Mouse (Mus musculus): ENCODE results near the gene Psg21. TPM values are rescaled to one million over a fixed set of nuclear protein-coding genes. Genes with fewer than 3 reads are reported as not detected.

Gene Psg21
- not detected for polyA plus RNA-seq (2017; shearing (Covaris generic))

GRCm38 (mm10) chr7:18656625-18657024 lies at the start of gene Psg21:
TSS of gene Psg21 (minus strand) at chr7:18656725.

DNA sequence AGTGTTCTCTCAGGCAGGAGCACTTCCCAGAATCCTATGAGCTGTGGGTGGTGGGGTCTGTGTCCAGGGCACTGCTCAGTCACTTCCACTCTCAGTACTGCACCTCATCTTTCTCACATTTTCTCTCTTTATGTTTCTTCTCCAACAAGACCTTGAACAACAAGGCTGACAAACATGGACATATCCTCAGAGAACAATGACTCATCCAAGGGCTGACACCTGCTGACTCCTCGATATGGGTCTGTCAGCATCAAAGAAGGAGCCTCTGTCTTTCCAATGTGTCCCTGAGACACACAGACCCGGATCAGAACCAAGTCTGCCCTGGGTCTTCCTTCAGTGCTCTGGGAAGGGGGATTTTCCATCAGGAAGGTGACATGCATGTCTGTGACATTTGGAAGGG lies 29.6 kb upstream of the Psg21 start, which contains the start of gene Psg20:
Gene Psg20, minus strand, starts transcription at position 101 of the 400 bp plus-strand sequence.

GRCm38 (mm10) chr7:18616401-18616800 lies 40.1 kb downstream of the Psg21 start, which contains the start of gene Psg23:
TSS of gene Psg23 (minus strand) at chr7:18616501.

Other genes with a start within 250 kb of the Psg21 start
- gene Psg28, start 224.7 kb downstream of the Psg21 start, polyA plus RNA-seq (2017; shearing (Covaris generic)) = not detected
- gene Psg26, start 172.5 kb downstream of the Psg21 start, polyA plus RNA-seq (2017; shearing (Covaris generic)) = not detected
- gene Psg25, start 124.5 kb downstream of the Psg21 start, polyA plus RNA-seq (2017; shearing (Covaris generic)) = not detected
- not detected for gene Psg27, start 89.4 kb downstream of the Psg21 start, polyA plus RNA-seq (2017; shearing (Covaris generic))
- gene Psg23, start 40.2 kb downstream of the Psg21 start, polyA plus RNA-seq (2017; shearing (Covaris generic)) = not detected
- not detected for gene Psg20, start 29.5 kb upstream of the Psg21 start, polyA plus RNA-seq (2017; shearing (Covaris generic))
- gene Psg22, start 61.4 kb upstream of the Psg21 start, polyA plus RNA-seq (2017; shearing (Covaris generic)) = not detected
- gene Psg19, start 141.8 kb upstream of the Psg21 start, polyA plus RNA-seq (2017; shearing (Covaris generic)) = not detected
- gene Psg17, start 164.9 kb upstream of the Psg21 start, polyA plus RNA-seq (2017; shearing (Covaris generic)) = not detected
- not detected for gene Mill2, start 183.2 kb upstream of the Psg21 start, polyA plus RNA-seq (2017; shearing (Covaris generic))
- 6.5 TPM for gene Pglyrp1, start 214.6 kb upstream of the Psg21 start, polyA plus RNA-seq (2017; shearing (Covaris generic))

Measured in naive thymus-derived CD4-positive, alpha-beta T cell, adult 5 months (primary cell).